Mouse (Mus musculus): ENCODE measurements around the gene Tmem175. TPM values are rescaled to one million over a fixed set of nuclear protein-coding genes. Genes with fewer than 3 reads are reported as not detected.
"Not testable (repeated sequence)": the region's sequence is repeated elsewhere in the genome, so short reads cannot be mapped to it uniquely, and the experiment has no call there.

Gene Tmem175
- total RNA-seq (2021): 10 to 100 TPM; 38.5 to 41.3 TPM
- long read RNA-seq, transcript Tmem175-201 (11 exons, 3,956 nt): major isoform, 30 of 58 reads
- long read RNA-seq, transcript Tmem175-203 (11 exons, 1,811 nt): minor isoform, 7 of 58 reads
- long read RNA-seq, partial matches to known transcripts: 6 of 58 reads
- long read RNA-seq, other reads (novel, unspliced or antisense): 15 of 58 reads

DNA sequence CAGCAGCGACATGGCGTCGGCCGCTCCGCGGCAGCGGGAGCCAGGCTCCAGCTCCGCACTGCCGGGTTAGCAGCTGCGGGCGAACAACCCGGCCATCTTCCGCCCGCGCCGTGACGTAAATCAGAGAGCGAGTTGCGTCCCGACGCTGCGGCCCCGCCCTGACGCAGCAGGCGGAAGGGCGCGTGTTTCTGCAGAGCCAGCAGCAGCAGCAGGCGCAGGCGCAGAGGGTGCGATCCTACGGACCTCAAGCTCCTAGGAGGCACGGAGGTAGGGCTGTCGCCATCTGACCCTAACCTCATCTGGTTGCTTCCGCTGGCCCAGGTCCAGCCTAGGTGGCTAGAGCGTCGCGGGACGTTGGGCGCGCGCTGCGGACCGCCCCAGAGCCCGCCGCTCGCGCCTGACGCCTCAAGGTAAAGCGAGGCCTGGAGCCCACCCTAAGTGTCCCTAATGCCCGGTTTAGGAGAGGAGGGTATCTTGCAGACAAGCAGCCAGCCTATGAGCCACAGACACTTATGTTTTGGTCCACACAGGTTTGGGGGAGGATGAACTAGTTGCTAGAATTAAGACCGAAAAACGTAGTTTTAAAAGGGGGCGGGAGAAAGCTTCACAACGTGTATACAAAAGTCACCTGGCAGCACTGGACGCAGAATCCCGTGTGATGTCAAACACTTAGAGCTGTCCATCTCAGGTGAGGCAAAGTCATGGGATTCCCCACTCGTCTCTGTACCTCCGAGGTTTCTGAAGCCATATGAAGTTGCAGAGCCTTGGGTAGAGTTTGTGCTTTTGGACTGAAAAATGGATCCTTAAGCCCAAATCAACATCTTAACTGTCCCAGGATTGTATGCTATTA lies at the start of gene Tmem175, which contains the start of gene Gak:
Gene Tmem175, plus strand, starts transcription at position 137 of the 850 bp plus-strand sequence.
Gene Gak, minus strand, starts transcription at position 122 of the 850 bp plus-strand sequence.
- peak; percentile 92 to 95 for DNase-seq (ENCODE audit: low spot score in 2 of 2)

DNA sequence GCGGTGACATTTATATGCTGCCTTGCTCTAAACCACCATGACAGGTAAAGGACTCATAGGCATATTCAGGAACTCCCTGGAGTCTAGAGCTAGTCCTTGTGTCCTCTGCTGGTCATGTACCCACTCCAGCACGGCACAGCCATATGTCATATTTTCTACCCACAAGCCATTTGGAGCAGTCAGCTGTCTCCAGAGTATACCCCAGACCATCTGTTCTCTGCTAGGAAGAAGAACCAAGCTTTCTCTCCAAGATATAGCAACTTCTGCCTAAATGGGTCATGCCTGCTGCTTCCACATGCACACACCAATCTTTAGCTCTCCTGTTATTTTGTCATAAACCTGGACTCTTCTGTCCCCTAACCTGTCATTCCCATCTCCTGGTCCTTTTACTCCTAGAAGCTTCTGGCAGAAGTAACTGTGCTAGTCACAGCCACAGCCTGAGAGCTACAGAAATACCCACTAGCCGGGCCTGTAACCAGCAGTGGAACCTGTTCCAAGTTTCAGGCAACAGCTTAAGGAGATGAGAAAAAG lies 48.1 kb upstream of the Tmem175 start:
- peak; percentile 53 to 76 for DNase-seq (ENCODE audit: low spot score in 2 of 2)

DNA sequence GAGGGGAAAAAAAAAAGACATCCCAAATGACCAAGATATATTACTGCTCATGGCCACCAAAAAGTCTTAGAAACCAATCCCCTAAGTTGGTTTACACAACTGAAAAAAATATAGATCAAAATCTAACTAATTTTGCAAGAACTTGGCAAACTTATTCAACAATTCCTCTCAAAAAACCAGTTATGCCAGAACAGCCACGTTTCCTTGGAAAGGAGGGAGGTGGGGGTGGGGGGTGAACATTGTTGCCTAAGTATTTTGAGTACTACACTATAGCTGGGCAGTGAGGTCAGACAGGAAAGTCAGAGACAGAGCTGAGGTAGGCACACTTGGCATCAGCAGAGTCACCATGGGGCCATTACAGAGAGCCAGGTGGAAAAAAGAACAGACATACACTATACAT lies 29.6 kb upstream of the Tmem175 start:
- no peak for DNase-seq (ENCODE audit: low spot score in 2 of 2)

DNA sequence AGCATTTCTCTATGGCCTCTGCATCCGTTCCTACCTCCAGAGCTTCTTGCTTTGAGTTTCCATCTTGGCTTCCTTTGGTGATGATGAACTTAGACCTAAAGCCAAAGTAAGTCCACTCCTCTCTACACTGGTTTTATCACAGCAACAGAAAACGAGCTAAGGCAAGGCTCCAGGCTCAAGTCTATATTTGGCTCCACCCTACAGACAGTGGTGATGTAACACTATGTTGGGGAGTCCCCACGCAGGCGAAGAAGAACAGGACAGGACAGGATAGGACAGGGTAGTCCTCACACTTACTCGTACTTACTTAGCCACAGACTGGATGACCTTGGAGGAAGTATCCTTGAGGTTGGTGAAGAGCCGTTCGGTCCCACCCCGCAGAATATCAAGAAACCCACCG lies 27.0 kb upstream of the Tmem175 start:
- no peak for DNase-seq (ENCODE audit: low spot score in 2 of 2)

DNA sequence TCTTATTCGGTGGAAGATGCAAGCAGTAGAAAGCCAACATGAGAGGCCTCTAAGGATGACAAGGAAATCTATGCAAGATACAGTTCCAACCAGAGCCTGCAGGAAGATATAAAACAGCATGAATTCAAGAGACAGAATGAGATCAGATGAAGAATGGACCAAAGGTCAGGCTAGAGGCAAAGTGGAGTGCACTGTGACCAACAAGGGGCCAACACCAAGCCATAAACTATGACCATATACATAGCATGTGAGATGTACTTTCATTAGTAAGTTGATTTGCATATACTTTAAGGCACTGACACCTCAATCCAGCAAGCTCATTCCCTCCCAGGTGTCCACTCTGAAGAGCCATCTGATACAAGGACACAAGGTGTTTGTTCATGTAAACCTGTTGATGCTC lies 19.1 kb upstream of the Tmem175 start:
- no peak for DNase-seq (ENCODE audit: low spot score in 2 of 2)

DNA sequence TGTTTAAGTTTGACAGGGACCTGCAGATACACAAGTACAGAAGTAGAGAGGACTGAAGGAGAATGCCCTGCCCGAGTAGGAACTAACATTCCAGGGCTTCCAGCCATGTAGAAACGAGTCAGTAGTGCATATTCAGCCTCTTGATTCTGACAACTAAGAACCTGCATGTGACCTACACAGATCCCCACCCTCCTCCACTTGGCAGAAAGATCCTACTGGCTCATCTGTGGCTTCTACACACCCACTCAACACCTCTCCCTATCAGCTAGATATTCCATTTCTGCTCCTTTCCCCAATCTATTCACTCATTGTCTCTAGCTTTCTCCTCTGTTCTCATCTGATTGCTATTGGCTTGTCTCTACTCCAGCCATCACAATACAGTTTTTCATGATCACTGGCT lies 7.7 kb upstream of the Tmem175 start:
- peak in 1 of 2 experiments; percentile 41 for DNase-seq (ENCODE audit: low spot score in 2 of 2)

DNA sequence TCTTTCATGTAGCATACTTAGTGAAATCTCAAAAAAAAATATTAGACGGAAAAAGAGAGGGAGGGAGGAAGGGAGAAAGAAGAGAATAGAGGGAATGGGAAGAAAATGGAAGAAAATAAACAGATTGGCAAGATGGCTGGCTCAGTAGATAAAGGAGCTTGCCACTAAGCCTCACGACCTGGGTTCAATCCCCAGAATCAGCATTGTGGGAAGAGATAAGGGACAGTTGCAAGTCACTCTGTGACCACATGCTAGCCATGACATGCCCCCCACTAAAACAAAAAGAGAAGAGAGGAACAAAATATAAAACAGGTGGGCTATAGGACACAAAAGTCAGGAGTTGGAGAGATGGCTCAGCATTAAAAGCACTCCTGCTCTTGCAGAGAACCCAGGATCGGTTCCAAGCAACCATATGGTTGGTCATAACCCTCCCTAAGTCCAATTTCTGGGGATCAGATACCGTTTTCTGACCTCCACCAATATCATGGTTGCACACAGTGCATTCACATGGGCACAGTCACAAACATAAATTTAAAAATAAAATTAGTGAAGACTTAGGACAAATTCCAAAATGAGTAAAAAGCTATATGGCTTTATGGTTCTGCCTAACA lies 3.4 kb upstream of the Tmem175 start:
- DNase-seq (ENCODE audit: low spot score in 2 of 2): no peak

DNA sequence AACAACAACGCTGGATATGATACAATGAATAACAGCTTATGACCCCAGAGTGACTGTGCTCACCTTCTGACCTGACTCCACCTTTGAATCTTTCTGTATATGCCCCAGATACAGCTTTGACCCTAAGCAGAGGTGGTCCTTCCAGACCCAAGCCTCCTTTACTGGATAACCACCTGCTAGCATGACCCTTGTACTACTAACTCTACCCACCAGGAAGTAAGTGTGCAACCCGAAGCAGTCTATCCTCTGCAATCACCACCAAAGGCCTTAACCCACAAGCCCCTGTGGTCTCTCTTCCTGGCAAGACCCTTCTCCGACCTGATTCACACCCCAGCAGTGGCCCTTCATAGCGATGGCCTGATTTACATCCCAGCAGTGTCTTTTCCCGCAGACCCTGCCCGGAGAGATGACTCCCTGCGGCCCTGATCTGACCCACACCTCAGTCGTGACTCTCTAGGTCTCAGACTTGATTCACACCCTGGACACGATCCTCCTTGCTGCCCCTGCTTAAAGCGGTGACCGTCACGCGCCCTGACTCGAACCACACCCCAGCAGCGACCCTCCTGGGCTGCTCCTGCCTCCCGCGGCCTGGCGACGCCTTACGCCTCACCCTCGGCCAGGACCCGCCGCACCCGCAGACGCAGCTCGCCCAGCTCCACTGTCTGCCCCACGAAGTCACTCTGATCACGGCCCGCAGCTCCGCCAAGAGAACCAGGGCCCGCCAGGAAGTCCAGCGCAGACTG lies 508 bp upstream of the Tmem175 start:
- DNase-seq (ENCODE audit: low spot score in 2 of 2): no peak

DNA sequence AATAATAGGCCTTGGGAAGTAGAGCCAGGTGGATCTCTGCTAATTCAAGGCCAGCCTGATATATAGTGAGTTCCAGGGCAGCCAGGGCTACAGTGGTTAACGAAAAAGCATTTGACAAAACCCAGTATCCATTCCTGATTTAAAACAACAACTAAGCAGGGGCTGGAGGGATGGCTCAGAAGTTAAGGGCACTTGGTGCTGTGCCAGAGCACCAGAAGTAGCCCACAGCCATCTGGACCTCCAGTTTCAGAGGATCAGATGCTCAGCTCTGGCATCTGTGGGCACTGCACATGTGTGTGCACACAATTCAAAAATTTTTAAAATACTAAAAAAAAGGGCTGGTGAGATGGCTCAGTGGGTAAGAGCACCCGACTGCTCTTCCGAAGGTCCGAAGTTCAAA lies 4.1 kb downstream of the Tmem175 start:
- DNase-seq (ENCODE audit: low spot score in 2 of 2): no peak

DNA sequence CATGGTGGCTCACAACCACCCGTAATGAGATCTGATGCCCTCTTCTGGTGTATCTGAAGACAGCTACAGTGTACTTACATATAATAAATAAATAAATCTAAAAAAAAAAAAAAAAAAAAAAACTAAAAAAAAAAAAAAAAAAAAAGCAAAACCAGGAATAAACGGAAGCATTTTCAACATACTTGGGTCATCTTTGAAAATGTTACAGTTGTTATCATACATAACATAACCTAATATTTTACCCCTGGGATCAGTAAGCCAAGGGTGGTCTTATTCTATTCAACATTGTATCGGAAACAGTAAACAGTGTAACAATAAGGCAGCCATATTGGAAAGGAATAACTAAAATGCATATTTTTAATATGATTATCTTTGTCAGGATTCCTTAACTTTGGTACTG lies 4.5 kb downstream of the Tmem175 start:
- DNase-seq (ENCODE audit: low spot score in 2 of 2): not testable (repeated sequence)

DNA sequence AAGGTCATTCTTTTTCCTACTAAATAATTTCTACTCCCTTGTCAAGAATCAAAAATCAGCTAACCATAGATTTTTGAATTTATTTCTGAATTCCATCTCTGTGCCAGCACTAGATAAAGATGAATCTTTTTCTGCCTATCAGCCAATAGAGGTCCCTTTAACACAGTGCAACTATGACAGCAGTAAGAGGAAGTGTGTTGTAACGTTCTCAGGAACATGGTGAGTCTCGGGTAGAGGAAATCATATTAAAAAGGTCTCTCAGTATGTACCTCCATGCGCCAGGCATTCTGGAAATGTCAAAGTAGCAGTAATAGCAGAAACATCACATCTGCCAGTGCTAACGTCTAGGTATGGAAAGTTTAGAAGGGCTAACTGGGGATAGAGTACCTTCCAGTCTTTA lies 6.6 kb downstream of the Tmem175 start:
- DNase-seq (ENCODE audit: low spot score in 2 of 2): no peak

DNA sequence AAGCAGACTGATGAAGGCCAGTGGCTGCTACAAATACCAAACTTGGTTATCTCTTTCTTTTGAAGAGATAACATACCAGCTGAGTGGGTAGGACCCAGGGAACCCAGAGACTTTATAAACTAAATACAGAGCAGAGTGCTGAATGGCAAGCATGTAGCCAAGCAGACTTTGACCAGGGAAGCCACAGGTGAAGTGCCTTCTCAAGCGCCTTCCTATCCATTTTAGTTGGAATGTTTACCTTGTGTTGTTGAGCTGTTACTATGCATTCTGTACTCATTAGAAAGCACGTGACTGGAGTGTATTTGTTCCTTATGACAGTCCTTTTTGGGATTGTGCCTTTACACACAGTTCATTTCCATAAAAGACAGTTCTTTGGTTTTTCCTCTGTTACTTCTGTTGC lies 14.1 kb downstream of the Tmem175 start:
- no peak for DNase-seq (ENCODE audit: low spot score in 2 of 2)

DNA sequence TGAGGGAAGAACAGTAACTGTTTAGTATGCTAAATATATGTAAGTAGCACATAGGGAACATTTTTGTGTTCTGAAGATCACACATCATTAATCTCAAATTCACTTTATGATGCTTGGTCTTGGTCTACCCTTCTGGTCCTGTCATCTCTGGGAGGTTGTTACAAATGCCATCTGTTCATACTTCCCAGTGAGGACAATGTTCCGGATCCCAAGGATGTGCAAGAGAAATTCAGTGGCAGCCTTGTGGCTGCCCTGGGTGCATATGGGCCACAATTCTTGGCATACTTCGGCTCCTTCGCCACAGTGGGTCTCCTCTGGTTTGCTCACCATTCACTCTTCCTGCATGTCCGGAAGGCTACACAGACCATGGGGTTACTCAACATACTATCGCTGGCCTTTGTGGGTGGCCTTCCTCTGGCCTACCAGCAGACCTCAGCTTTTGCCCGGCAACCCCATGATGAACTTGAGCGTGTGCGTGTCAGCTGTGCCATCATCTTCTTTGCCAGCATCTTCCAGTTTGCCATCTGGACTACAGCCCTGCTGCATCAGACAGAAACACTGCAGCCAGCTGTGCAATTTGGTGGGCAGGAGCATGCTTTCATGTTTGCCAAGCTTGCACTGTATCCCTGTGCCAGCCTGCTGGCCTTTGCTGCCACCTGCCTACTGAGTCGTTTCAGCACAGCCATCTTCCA lies 16.2 kb downstream of the Tmem175 start:
- peak in 1 of 2 experiments; percentile 41 for DNase-seq (ENCODE audit: low spot score in 2 of 2)

DNA sequence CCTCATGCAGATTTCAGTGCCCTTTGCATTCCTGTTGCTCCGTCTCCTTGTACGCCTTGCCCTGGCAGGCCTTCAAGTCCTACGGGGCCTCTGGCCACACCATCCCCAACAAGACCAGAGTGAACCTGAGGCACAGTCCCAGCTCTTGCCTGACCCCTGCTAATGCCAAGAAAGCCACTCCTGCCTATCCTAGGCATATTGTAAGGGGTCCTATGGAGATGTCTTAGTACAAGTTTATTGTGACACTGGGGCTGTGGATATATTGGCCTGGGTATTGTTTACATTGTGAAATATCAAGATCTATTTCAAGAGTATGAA lies 16.7 kb downstream of the Tmem175 start:
- no peak for DNase-seq (ENCODE audit: low spot score in 2 of 2)

DNA sequence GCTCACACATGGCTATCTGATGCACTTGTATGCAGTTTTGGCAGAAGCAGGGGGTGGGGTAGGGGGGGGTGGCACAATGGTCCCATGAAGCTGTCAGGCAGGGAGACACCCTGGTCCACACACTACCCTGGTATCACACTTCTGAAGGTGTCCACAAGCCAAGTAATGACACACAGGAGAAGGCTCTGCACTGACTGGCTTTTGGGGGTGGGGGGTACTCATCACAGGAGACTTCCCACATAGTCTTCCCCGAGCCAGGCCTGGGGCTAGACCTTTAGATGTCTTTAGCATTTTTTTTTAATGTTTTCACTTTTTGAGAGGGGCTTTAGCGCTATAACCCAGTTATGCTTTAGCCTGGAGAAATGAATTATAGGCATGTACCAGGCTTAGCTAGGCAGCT lies 17.7 kb downstream of the Tmem175 start:
- DNase-seq (ENCODE audit: low spot score in 2 of 2): no peak

DNA sequence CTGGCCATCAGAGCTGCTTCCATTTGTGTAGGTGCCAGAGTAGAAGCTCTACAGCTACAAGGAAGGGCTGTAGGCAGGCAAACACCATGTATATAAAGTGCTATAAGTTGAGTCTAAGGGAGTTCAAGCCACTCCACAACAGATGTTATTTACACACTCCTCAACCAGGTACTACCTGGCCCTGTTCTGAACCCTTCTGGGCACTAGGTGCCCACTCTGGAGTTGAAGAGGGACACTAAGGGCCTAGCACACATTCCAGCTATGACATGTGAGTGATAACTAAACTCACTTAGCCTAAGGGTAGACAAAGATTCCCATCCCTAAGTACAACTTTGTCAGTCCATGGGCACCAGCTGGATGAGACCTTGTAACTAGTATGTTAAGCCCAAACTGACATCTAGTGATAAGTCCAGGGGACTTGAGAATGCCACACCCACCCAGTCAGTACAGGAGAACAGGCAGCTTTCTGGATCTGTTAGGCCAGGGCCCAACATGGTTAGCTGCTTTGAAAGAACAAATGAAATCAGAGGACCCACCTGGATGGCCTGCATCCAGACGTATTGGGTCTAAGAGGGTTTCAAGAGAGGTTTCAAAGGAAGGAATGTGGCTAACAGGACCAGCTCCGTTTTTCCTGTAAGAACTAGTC lies 18.4 kb downstream of the Tmem175 start:
- DNase-seq (ENCODE audit: low spot score in 2 of 2): no peak

DNA sequence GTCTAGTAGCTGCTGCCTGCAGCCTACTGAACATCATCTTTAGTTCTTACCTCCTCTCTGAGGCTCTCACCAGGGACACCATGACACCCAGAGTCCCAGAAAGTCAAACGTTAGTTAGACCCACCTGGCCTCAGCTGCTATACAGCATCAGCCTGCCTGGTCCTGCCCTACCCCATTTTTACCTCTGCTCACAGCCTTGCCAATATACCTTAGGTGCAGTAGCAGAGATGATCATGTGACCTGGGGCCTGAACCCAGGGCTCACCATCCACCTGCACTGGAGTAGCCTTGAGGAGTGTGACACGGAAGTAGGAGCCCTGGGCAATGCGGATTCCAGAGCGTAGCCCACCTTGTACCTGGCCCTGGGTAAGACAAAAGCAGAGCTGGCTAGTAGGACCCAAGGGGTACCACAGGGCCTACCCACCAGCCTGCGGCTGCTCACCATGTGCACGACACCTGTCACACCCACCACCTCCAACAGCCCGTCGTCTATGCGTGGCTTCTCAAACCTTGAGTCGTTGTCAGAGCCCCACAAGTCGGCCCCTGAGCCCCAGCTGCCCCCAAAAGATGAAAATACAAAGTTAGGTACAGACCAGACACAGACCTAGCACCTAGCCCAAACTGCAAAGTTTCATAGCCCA lies 19.5 kb downstream of the Tmem175 start:
- no peak for DNase-seq (ENCODE audit: low spot score in 2 of 2)

DNA sequence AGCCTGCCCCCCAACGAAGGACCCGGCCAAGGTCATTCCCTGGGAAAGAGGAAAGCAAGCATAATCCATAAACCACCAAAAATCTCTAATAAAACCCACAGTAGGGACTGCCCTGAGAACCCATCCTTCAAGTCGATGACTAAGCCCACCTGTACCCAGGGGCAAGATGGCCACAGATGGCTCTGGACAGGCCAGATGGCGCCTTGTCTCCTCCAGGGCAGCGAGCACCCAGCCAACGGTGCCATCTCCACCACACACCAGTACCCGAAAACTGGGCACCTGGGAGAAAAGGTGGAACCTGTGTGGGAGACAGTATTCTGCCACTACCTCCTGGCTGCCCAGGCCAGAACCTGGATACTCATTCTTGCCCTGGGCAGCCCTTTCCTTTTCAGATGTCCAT lies 20.8 kb downstream of the Tmem175 start:
- DNase-seq (ENCODE audit: low spot score in 2 of 2): no peak

DNA sequence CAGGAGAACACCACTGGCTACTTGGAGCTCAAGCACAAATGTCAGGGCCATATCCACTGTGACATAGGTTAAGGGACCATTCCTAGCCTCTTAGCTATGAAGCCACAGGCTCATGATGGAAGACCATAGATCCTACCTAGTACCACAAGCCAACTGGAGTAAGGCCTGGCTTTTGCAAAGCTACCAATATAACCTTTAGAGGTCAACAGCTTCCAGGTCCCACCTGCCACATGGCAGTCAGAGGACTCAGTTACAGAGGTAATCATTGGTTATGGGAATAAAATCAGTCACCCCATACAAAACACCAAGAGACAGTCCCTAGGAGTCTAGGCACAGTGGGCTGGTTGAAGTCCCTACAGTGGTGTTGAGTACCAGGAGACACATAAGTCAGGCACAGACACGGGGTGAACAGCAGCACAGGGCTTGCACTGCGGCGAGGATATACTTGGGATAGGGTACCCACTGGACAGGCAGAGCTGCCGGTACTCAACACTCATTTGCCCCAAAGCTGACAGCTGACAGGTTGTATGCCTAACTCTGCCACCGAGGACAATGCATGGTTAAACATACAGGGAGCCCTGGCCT lies 21.7 kb downstream of the Tmem175 start:
- no peak for DNase-seq (ENCODE audit: low spot score in 2 of 2)

DNA sequence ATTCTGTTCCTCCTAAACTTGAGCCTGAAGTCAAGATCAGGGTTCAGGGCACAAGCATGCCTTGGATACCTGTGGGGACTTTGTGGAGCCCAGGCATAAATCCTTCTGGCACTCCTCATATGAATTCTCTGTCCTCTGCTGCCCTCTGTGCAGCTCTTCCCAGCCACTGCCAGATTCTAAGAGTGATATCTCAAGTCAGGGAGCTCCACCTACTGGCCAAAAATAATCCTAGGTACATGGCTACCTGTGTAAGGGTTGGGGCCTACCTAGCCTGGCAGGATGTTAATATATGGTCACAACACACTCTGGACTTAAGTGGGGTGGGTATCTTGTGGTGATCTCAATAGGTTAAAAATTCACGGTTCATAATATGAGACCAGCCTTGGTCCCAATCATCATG lies 22.3 kb downstream of the Tmem175 start:
- peak in 1 of 2 experiments; percentile 74 for DNase-seq (ENCODE audit: low spot score in 2 of 2)
